Mouse (Mus musculus): ENCODE data around the gene Dglucy.

GRCm38 (mm10) chr12:100857791-100858190, 78.9 kb downstream of the Dglucy start:
- no peak for TF ChIP-seq CTCF (IDR thresholded peaks at IDR 0.05; ENCODE audit: low read depth, low read length)
- no peak for TF ChIP-seq POLR2A (IDR thresholded peaks at IDR 0.05; ENCODE audit: borderline replicate concordance, low read depth, low read length)
